Mouse (Mus musculus): ENCODE results near the gene Fgf22. TPM values are rescaled to one million over a fixed set of nuclear protein-coding genes. Genes with fewer than 3 reads are reported as not detected.

Gene Fgf22
- polyA plus RNA-seq, 1 experiment = not detected

DNA sequence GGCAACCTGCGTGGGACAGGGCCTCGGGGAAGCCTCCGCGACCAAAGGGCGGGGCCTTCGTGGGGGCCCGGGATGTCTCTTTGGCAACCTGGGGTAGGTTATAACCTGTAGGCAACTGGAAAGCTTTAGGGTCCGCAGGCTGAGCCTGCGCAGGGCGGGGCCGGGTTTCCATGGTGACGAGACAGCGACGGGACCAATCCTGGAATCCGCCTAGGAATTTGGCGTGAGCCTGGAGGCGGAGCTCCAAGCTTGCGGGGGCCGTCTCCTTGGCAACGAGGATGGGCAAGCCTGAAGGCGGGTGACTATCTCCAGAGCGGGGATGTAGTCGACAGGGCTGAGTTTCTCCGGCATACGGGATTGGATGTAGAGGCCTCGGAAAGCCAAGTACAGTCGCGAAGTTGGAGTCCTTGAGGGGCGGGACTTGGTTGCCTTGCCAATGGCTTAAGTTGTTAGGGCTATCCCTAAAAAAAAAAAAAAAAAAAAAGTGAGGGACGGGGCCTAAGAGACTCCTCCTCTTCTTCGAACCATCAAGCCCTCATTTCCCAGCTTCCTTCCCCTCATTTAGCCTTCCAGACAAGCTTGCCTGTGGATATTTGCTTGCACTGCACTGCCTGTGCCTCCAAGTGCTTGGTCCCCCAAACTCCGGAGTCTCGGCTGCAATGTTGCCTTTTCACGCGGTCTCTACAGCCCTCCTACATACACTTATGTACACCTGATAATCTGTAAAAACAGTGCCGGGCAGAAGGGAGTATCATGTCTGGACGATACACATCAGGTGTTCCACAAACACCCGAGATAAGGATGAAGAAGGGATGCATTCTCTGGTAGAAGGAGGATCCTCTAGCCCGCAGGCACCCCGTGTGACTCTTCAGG is 12.7 kb downstream of the Fgf22 start:
- Histone ChIP-seq H3K27me3 (ENCODE audit: control insufficient read depth, insufficient read depth, low read length) (no peaks in the 10 kb centered on the region), H3K4me1 (replicated peaks; ENCODE audit: control insufficient read depth, insufficient read depth, low read length) (peaks cover 38% of the 10 kb centered on the region), H3K27ac (ENCODE audit: control insufficient read depth, insufficient read depth, low read length) (peak overlapping the region; percentile 11; the same call in 1 of the 2 replicates), H3K4me3 (ENCODE audit: control insufficient read depth, insufficient read depth, low read length) (peak overlapping the region; percentile 90), H3K36me3 (ENCODE audit: control insufficient read depth, insufficient read depth, low read length) (no peaks in the 10 kb centered on the region)
- 17% methylated on average over 40 of the region's 40 CpGs for WGBS
- DNase-seq = peak; percentile 71
- TF ChIP-seq POLR2A (IDR thresholded peaks at IDR 0.05; ENCODE audit: control insufficient read depth, extremely low read depth, insufficient read depth, low read length, poor library complexity) (no peak), CTCF (IDR thresholded peaks at IDR 0.05; ENCODE audit: borderline replicate concordance, control insufficient read depth, extremely low read depth, insufficient read depth, low read length, poor library complexity) (no peak)

- H3K27me3 ChIP-seq (ENCODE audit: control insufficient read depth, insufficient read depth, low read length) = no peaks in the 10 kb centered on the region
- H3K27ac ChIP-seq (ENCODE audit: control insufficient read depth, insufficient read depth, low read length) = no peak overlapping the region
- TF ChIP-seq POLR2A (IDR thresholded peaks at IDR 0.05; ENCODE audit: control insufficient read depth, extremely low read depth, insufficient read depth, low read length, poor library complexity) (no peak), CTCF (IDR thresholded peaks at IDR 0.05; ENCODE audit: borderline replicate concordance, control insufficient read depth, extremely low read depth, insufficient read depth, low read length, poor library complexity) (peak; percentile 76; the same call in 1 of the 2 replicates)
- no peaks in the 10 kb centered on the region for H3K36me3 ChIP-seq (ENCODE audit: control insufficient read depth, insufficient read depth, low read length)
- DNase-seq = peak; percentile 80
- WGBS = 10% methylated on average over 5 of the region's 5 CpGs
- H3K4me1 ChIP-seq (replicated peaks; ENCODE audit: control insufficient read depth, insufficient read depth, low read length) = peaks cover 33% of the 10 kb centered on the region
- no peak overlapping the region for H3K4me3 ChIP-seq (ENCODE audit: control insufficient read depth, insufficient read depth, low read length)
Observed at GRCm38 (mm10) chr10:79768400-79768799, 13.5 kb downstream of the Fgf22 start.

DNA sequence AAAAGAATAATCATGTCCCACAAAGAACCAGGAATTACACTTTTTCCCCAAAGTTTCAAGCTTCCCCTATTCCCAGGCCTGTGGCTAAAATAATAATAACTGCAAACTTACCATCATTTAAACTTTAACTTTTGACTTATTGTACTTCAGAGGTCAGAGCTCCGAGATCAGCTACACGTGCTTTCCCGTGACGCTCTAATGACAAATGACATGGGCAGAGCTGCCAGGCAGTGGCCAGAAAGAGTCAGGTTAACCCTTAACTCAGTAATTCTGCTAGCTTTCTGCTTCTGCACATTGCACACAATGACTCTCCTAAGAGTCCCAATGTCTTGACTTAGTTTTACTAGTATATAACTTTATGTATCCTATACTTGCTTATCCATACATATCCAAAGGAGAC is 14.5 kb downstream of the Fgf22 start:
- no peak overlapping the region for H3K4me3 ChIP-seq (ENCODE audit: control insufficient read depth, insufficient read depth, low read length)
- H3K27me3 ChIP-seq (ENCODE audit: control insufficient read depth, insufficient read depth, low read length) = no peaks in the 10 kb centered on the region
- no peak for TF ChIP-seq POLR2A (IDR thresholded peaks at IDR 0.05; ENCODE audit: control insufficient read depth, extremely low read depth, insufficient read depth, low read length, poor library complexity)
- TF ChIP-seq CTCF (IDR thresholded peaks at IDR 0.05; ENCODE audit: borderline replicate concordance, control insufficient read depth, extremely low read depth, insufficient read depth, low read length, poor library complexity) = no peak
- H3K4me1 ChIP-seq (replicated peaks; ENCODE audit: control insufficient read depth, insufficient read depth, low read length) = peaks cover 28% of the 10 kb centered on the region
- no peaks in the 10 kb centered on the region for H3K36me3 ChIP-seq (ENCODE audit: control insufficient read depth, insufficient read depth, low read length)
- 97% methylated on average over 4 of the region's 4 CpGs for WGBS
- DNase-seq = no peak
- H3K27ac ChIP-seq (ENCODE audit: control insufficient read depth, insufficient read depth, low read length) = no peak overlapping the region

- no peaks in the 10 kb centered on the region for H3K36me3 ChIP-seq (ENCODE audit: control insufficient read depth, insufficient read depth, low read length)
- TF ChIP-seq CTCF (IDR thresholded peaks at IDR 0.05; ENCODE audit: borderline replicate concordance, control insufficient read depth, extremely low read depth, insufficient read depth, low read length, poor library complexity) (no peak), POLR2A (IDR thresholded peaks at IDR 0.05; ENCODE audit: control insufficient read depth, extremely low read depth, insufficient read depth, low read length, poor library complexity) (no peak)
- WGBS = 95% methylated on average over 3 of the region's 3 CpGs
- no peak overlapping the region for H3K4me3 ChIP-seq (ENCODE audit: control insufficient read depth, insufficient read depth, low read length)
- H3K27me3 ChIP-seq (ENCODE audit: control insufficient read depth, insufficient read depth, low read length) = no peaks in the 10 kb centered on the region; the same call in 1 of the 2 replicates
- H3K27ac ChIP-seq (ENCODE audit: control insufficient read depth, insufficient read depth, low read length) = no peak overlapping the region
- peaks cover 12% of the 10 kb centered on the region for H3K4me1 ChIP-seq (replicated peaks; ENCODE audit: control insufficient read depth, insufficient read depth, low read length)
- no peak for DNase-seq
Observed at GRCm38 (mm10) chr10:79772320-79772719, 17.4 kb downstream of the Fgf22 start.

DNA sequence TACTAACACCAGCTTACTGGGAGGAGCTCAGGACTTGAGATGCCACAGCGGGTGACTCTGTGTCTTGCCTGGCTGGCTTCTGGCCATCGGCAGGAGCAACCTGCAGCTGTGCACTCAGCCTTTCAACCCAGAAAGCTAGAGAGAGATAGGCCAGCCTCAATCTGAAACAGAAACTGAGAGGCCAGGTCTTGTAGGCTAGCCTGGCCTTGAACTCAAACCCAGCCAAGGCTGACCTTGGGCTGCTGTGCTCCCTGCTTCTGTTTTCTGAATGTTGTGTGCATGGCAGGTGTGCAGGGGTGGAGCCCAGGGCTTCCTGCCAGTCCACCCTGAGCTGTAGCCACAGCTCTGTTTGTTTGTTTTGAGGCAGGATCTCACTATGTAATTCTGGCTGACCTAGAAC is 18.3 kb downstream of the Fgf22 start:
- no peak overlapping the region for H3K27ac ChIP-seq (ENCODE audit: control insufficient read depth, insufficient read depth, low read length)
- no peaks in the 10 kb centered on the region for H3K36me3 ChIP-seq (ENCODE audit: control insufficient read depth, insufficient read depth, low read length)
- peaks cover 8% of the 10 kb centered on the region; the same call in 1 of the 2 replicates for H3K4me1 ChIP-seq (replicated peaks; ENCODE audit: control insufficient read depth, insufficient read depth, low read length)
- WGBS = 82% methylated on average over 2 of the region's 2 CpGs
- no peak overlapping the region for H3K4me3 ChIP-seq (ENCODE audit: control insufficient read depth, insufficient read depth, low read length)
- no peak for DNase-seq
- TF ChIP-seq POLR2A (IDR thresholded peaks at IDR 0.05; ENCODE audit: control insufficient read depth, extremely low read depth, insufficient read depth, low read length, poor library complexity) (no peak), CTCF (IDR thresholded peaks at IDR 0.05; ENCODE audit: borderline replicate concordance, control insufficient read depth, extremely low read depth, insufficient read depth, low read length, poor library complexity) (no peak)
- no peaks in the 10 kb centered on the region; the same call in 1 of the 2 replicates for H3K27me3 ChIP-seq (ENCODE audit: control insufficient read depth, insufficient read depth, low read length)

GRCm38 (mm10) chr10:79774486-79775279 is 19.8 kb downstream of the Fgf22 start:
- TF ChIP-seq POLR2A (IDR thresholded peaks at IDR 0.05; ENCODE audit: control insufficient read depth, extremely low read depth, insufficient read depth, low read length, poor library complexity) = no peak
- TF ChIP-seq CTCF (IDR thresholded peaks at IDR 0.05; ENCODE audit: borderline replicate concordance, control insufficient read depth, extremely low read depth, insufficient read depth, low read length, poor library complexity) = no peak
- H3K27me3 ChIP-seq (ENCODE audit: control insufficient read depth, insufficient read depth, low read length) = no peaks in the 10 kb centered on the region; the same call in 1 of the 2 replicates
- no peak overlapping the region for H3K4me3 ChIP-seq (ENCODE audit: control insufficient read depth, insufficient read depth, low read length)
- no peaks in the 10 kb centered on the region for H3K36me3 ChIP-seq (ENCODE audit: control insufficient read depth, insufficient read depth, low read length)
- peaks cover 8% of the 10 kb centered on the region; the same call in 1 of the 2 replicates for H3K4me1 ChIP-seq (replicated peaks; ENCODE audit: control insufficient read depth, insufficient read depth, low read length)
- no peak overlapping the region for H3K27ac ChIP-seq (ENCODE audit: control insufficient read depth, insufficient read depth, low read length)
- no peak for DNase-seq
- 86% methylated on average over 5 of the region's 5 CpGs for WGBS

Data from thymus, adult 2 months (tissue).